Mouse (Mus musculus) frontal cortex, postnatal 36 days (tissue): ENCODE data around the gene Gemin8.
A peak's percentile ranks its signal among the peaks of the same experiment; 100 is the strongest.

Experiments
- DNase-seq, 2 experiments: peaks; one replicate each; pipeline ENCODE4 v3.0.0; 2022; ENCODE audit warnings: low spot score in 2 of 2

Gene Gemin8

GRCm38 (mm10) chrX:166229750-166230149 lies 59.5 kb downstream of the Gemin8 start:
- no peak for DNase-seq

DNA sequence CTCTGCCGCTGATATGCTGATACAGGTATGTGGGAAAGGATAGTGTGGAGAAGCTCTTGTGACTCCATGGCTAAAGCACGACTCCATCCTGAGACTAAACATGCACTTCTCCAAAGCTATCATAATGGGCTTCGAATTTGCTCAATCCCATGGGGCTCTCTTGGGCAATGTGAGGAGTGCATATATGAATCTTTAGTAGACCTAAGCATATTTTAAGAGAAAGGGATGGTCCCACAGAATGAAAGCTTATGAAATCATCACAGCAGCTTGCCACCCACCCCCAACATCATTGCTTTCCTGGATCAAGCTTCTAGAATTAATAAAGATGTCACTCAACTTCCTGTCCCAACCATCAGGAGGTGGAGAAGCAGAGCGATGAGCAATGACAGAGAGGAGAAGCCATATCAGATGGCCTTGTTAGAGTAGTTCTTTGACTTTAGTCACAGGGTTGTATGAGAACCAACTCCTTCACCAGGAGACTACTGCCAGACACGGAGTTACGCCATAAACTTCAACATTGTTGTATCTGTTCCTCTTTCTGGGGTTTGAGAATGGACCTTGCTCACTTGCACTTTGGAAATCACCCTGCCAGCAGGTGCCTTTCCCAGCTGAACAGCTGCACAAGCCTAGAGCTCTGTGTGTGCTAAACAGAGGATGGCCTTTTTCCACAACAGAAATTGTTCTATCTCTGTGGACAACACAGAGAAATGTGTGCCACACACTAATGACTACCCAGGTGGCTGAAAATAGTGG lies 60.4 kb downstream of the Gemin8 start:
- DNase-seq = no peak

DNA sequence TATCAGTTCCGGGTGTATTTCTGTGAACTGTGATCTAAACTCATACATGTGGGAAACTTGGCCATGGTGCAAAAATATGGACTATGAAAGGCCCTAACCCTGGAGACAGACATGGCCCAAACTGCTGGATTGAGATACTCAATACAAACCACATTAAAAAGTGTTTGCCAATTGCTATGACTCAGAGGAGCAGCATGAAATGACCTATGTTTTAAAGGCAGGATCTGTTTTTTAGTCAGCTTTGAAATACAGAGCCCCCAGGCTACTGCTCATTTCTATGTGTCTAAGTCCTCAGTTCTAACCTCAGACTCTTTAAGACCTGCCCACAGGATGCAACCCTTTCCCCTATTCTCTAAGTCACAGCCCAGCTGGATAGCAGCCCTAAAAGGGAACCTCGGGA lies 65.9 kb downstream of the Gemin8 start:
- DNase-seq = no peak

GRCm38 (mm10) chrX:166238831-166239460 lies 68.7 kb downstream of the Gemin8 start, which contains the start of gene Gpm6b:
Gpm6b (plus strand) TSS chrX:166238911.
- DNase-seq = peak; percentile 34 to 41

DNA sequence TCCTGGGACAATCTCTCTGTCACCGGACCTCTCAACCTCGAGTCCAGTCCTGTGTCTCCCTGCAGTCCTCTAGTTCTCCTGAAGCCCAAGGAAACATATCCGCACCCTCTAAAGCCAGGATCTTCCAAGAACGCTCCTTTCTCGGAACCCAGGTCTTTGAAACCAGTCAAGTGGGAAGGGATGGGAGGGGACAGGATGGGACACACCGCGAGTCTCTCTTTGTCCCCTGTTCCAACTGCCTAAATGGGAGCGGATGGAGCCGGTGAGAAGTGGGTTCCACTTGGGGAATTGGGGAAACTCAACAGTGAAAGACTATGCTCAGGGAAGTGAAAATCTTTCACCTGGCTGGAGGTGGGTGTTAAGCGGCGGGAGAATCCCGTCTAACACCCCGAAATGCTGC lies 69.3 kb downstream of the Gemin8 start:
- peak in 1 of 2 experiments; percentile 28 for DNase-seq
